Mouse (Mus musculus) embryonic facial prominence, embryonic 10.5 days (tissue): ENCODE measurements around the gene Dld. TPM values are rescaled to one million over a fixed set of nuclear protein-coding genes. Genes with fewer than 3 reads are reported as not detected.

Source experiments
- DNase-seq: peaks from one replicate; pipeline ENCODE4 v3.0.0-alpha.2; 2017; ENCODE audit warnings: low spot score
- H3K27ac ChIP-seq: fragments of 300-500 bp; sonication (generic); replicated peaks from 2 replicates; pipeline ENCODE4 v1.5.1; 2016; ENCODE audit warnings: mild to moderate bottlenecking
- H3K27me3 ChIP-seq: fragments of 300-500 bp; sonication (generic); replicated peaks from 2 replicates; pipeline ENCODE4 v1.6.1; 2016; ENCODE audit warnings: low read depth, mild to moderate bottlenecking; ENCODE audit not compliant: poor library complexity, severe bottlenecking
- H3K36me3 ChIP-seq: fragments of 300-500 bp; sonication (generic); replicated peaks from 2 replicates; pipeline ENCODE4 v1.6.1; 2016; ENCODE audit warnings: mild to moderate bottlenecking, moderate library complexity
- H3K4me1 ChIP-seq: fragments of 300-500 bp; sonication (generic); 2 replicates; pipeline ENCODE4 v1.6.1; 2016
- H3K4me3 ChIP-seq: fragments of 300-500 bp; sonication (generic); 2 replicates; pipeline ENCODE4 v1.5.1; 2016; ENCODE audit warnings: mild to moderate bottlenecking, moderate library complexity
- H3K9me3 ChIP-seq: fragments of 300-500 bp; sonication (generic); 2 replicates; pipeline ENCODE4 v1.6.1; 2016; ENCODE audit warnings: mild to moderate bottlenecking
- WGBS: fragments of 180-500 bp; shearing (Covaris S2); methylation state at CpG from one replicate; pipeline ENCODE4 v1.1.7; 2016; 5-methylcytosine and 5-hydroxymethylcytosine counted together
- polyA plus RNA-seq: library from polyadenylated mRNA; unstranded; fragments of >200 nt; fragmentation: Nextera tagmentation; extraction: Ambion mirVana; gene quantifications from 2 replicates; pipeline ENCODE4 v1.2.1, GENCODE M21; 2016

Dld gene
- polyA plus RNA-seq, 1 experiment from 2014 or later: 145 TPM

GRCm38 (mm10) chr12:31300276-31300675 lies 51.0 kb downstream of the Dld start:
- DNase-seq: no peak

DNA sequence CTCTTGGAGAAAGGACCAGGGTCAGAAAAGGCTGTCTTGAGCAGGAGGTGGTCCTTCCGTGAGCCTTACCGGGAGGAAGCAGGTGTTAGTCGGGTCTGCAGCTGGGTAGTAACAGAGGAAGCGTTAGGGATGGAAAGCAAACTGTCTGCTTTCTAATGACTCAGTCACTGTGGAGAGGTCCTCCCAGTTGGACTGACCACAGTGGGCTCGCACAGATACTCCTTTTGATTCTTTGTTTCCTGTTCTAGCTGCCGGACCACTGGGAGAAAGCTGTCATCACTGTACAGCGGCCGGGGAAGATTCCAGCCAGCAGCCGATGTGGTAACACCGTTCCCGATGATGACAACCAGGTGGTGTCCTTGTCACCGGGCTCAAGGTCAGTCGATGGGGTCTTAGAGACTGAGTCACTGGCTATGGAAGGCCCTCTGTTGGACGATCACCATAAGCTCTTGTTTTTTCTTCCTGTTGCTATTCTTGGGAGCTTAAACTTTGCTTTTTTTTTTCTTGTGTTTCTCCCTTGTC lies 51.5 kb downstream of the Dld start:
- no peak overlapping the region for H3K4me3 ChIP-seq
- H3K9me3 ChIP-seq: no peaks in the 10 kb centered on the region
- no peak overlapping the region for H3K27ac ChIP-seq
- H3K4me1 ChIP-seq: peaks cover 38% of the 10 kb centered on the region
- no peak for DNase-seq
- H3K36me3 ChIP-seq: peaks cover 79% of the 10 kb centered on the region
- 83% methylated on average over 14 of the region's 14 CpGs for WGBS
- no peaks in the 10 kb centered on the region for H3K27me3 ChIP-seq

More at GRCm38 (mm10) chr12:31300276-31300675, 51.0 kb downstream of the Dld start:
- Histone ChIP-seq H3K4me3 (no peak overlapping the region), H3K27me3 (no peaks in the 10 kb centered on the region), H3K9me3 (no peaks in the 10 kb centered on the region), H3K36me3 (peaks cover 84% of the 10 kb centered on the region), H3K27ac (no peak overlapping the region), H3K4me1 (peaks cover 33% of the 10 kb centered on the region)
- 98% methylated on average over 9 of the region's 9 CpGs for WGBS

DNA sequence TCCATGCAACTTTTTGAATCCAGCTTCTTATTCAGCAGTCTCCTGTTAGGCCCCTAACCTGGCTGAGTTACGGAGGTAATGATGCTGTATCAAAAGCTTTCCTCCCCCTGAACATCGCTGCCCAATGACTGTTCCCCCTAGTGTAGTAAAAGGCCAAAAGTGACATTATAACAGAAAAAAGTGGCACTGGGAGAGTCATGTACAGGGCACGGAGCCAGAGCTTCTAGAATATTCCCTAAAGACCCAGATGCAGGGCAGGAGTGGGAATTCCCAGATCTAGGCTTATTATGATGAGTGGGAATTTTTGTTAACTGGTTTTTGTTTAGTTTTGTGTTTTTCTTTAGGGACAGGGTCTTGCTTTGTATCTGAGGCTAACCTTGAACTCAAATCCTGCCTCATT lies 52.1 kb downstream of the Dld start:
- H3K36me3 ChIP-seq: peaks cover 78% of the 10 kb centered on the region
- H3K4me1 ChIP-seq: peaks cover 44% of the 10 kb centered on the region
- no peaks in the 10 kb centered on the region for H3K9me3 ChIP-seq
- H3K4me3 ChIP-seq: no peak overlapping the region
- WGBS: 93% methylated on average over 3 of the region's 3 CpGs
- no peak overlapping the region for H3K27ac ChIP-seq
- DNase-seq: no peak
- no peaks in the 10 kb centered on the region for H3K27me3 ChIP-seq

GRCm38 (mm10) chr12:31298530-31298929 lies 52.7 kb downstream of the Dld start:
- Histone ChIP-seq H3K27me3 (no peaks in the 10 kb centered on the region), H3K27ac (no peak overlapping the region), H3K4me1 (peaks cover 45% of the 10 kb centered on the region), H3K36me3 (peaks cover 72% of the 10 kb centered on the region), H3K9me3 (no peaks in the 10 kb centered on the region), H3K4me3 (no peak overlapping the region)
- WGBS: 90% methylated on average over 8 of the region's 8 CpGs
- no peak for DNase-seq

DNA sequence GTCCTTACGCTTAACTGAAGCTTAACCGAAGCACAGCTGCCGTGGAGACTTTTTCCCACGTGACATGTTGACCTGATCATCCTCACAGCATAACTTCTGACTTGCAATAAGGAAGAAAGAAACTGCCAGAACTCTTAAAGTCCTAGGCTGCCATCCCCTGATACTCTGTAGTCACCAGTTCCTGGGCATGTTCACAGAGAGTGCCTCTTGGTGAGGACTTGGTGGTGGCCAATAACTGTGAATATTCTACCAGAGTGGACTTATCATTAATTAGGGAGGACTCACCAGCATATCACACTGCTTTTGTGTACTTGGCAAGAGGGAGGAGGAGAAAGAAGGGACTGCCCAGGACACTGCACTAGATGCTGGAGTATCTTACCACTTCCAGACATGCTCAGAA lies 53.1 kb downstream of the Dld start:
- DNase-seq: no peak
- 88% methylated on average over 4 of the region's 4 CpGs for WGBS
- Histone ChIP-seq H3K36me3 (peaks cover 68% of the 10 kb centered on the region), H3K4me3 (no peak overlapping the region), H3K4me1 (peaks cover 45% of the 10 kb centered on the region), H3K9me3 (no peaks in the 10 kb centered on the region), H3K27ac (no peak overlapping the region), H3K27me3 (no peaks in the 10 kb centered on the region)

- Histone ChIP-seq H3K4me1 (peaks cover 30% of the 10 kb centered on the region), H3K27me3 (no peaks in the 10 kb centered on the region), H3K36me3 (peaks cover 60% of the 10 kb centered on the region), H3K4me3 (no peak overlapping the region), H3K27ac (no peak overlapping the region), H3K9me3 (no peaks in the 10 kb centered on the region)
- no peak for DNase-seq
- WGBS: 71% methylated on average over 4 of the region's 4 CpGs
Measured at GRCm38 (mm10) chr12:31296097-31296496, 55.2 kb downstream of the Dld start.

DNA sequence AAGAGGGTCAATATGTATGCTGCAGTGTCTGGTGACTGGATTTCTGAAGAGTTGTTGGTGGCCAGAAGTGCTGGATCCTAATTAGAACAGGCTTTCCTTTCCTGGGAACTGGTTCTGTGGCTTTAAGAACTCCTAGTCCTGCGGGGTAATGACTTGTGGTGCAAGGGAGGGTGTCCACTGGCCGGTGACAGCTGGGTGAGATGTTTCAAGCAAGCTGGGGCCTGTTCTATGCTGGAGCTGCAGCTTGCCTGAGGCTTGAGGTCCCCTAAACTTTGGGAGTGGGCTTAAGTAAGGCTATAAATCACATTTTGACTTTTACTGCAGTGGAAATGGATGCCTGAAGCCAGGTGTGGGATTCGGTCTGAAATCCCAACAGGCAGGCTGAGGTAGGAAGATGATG lies 55.7 kb downstream of the Dld start:
- no peaks in the 10 kb centered on the region for H3K27me3 ChIP-seq
- H3K4me3 ChIP-seq: no peak overlapping the region
- peaks cover 30% of the 10 kb centered on the region for H3K4me1 ChIP-seq
- no peak overlapping the region; the same call in 1 of the 2 replicates for H3K27ac ChIP-seq
- H3K36me3 ChIP-seq: peaks cover 60% of the 10 kb centered on the region
- peak; percentile 31 for DNase-seq
- H3K9me3 ChIP-seq: no peaks in the 10 kb centered on the region
- 61% methylated on average over 3 of the region's 3 CpGs for WGBS

DNA sequence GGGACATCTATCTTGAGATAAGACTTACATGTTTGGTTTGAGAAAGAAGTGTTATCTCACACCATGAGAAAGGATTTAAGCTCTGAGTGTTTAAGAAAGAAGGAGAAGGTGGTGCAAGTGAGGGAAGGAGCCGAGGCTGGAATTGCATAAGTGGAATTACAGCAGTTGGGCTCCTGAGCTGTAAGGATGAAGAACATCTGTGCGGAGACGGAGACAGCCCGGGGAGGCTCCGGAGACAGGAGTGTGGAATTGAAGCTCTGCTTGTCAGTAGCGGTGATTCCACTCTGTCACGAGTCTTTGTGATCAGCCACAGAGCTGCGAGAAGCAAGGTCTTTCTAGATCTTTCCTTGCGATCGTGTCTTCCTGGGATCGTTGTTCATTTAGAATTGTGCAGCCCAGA lies 56.3 kb downstream of the Dld start:
- Histone ChIP-seq H3K27ac (no peak overlapping the region; the same call in 1 of the 2 replicates), H3K27me3 (no peaks in the 10 kb centered on the region), H3K36me3 (peaks cover 60% of the 10 kb centered on the region), H3K9me3 (no peaks in the 10 kb centered on the region), H3K4me1 (peaks cover 30% of the 10 kb centered on the region), H3K4me3 (no peak overlapping the region)
- WGBS: 81% methylated on average over 11 of the region's 11 CpGs
- no peak for DNase-seq

- Histone ChIP-seq H3K4me1 (peaks cover 30% of the 10 kb centered on the region), H3K4me3 (no peak overlapping the region), H3K9me3 (no peaks in the 10 kb centered on the region), H3K27me3 (no peaks in the 10 kb centered on the region), H3K27ac (no peak overlapping the region), H3K36me3 (peaks cover 59% of the 10 kb centered on the region)
- no peak for DNase-seq
- 69% methylated on average over 10 of the region's 10 CpGs for WGBS
Measured at GRCm38 (mm10) chr12:31294526-31294925, 56.7 kb downstream of the Dld start.

- Histone ChIP-seq H3K4me1 (peaks cover 30% of the 10 kb centered on the region), H3K27me3 (no peaks in the 10 kb centered on the region), H3K27ac (no peak overlapping the region), H3K36me3 (peaks cover 59% of the 10 kb centered on the region), H3K9me3 (0 out of 2 replicates have a peak, but pooled peaks cover 3% of the 10 kb centered on the region), H3K4me3 (no peak overlapping the region)
- no peak for DNase-seq
- WGBS: 71% methylated on average over 15 of the region's 15 CpGs
Measured at GRCm38 (mm10) chr12:31293361-31294142, 57.7 kb downstream of the Dld start.

DNA sequence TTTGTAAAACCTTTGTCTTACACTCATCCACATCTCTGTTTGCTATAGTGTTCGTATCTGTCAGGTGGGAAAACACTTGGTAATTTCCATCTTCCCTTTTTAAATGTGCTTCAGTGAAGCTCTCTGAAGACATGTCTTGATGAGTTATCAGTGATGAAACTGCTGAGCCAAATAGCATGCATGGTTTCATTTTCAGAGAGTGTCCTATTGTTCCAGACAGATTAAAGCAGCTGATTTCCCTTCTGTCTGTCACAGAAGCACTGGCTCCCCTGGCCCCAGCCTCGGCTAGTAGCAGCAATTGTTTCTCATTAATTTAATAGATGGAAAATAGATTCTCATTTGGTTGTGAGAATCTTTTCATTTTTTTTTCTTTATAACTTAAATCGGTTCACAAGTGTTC lies 60.3 kb downstream of the Dld start:
- H3K4me3 ChIP-seq: no peak overlapping the region
- H3K27me3 ChIP-seq: no peaks in the 10 kb centered on the region
- H3K27ac ChIP-seq: no peak overlapping the region
- H3K36me3 ChIP-seq: peaks cover 69% of the 10 kb centered on the region
- 0 out of 2 replicates have a peak, but pooled peaks cover 3% of the 10 kb centered on the region for H3K9me3 ChIP-seq
- no peak for DNase-seq
- peaks cover 16% of the 10 kb centered on the region for H3K4me1 ChIP-seq
- WGBS: 84% methylated on average over 3 of the region's 3 CpGs

- Histone ChIP-seq H3K27me3 (no peaks in the 10 kb centered on the region), H3K4me1 (no peaks in the 10 kb centered on the region; the same call in 1 of the 2 replicates), H3K36me3 (peaks cover 79% of the 10 kb centered on the region), H3K9me3 (0 out of 2 replicates have a peak, but pooled peaks cover 3% of the 10 kb centered on the region), H3K4me3 (no peak overlapping the region), H3K27ac (no peak overlapping the region)
- 88% methylated on average over 10 of the region's 10 CpGs for WGBS
- DNase-seq: peak; percentile 35
Measured at GRCm38 (mm10) chr12:31289046-31289445, 62.2 kb downstream of the Dld start.

GRCm38 (mm10) chr12:31283617-31284136 lies 67.6 kb downstream of the Dld start:
- H3K36me3 ChIP-seq: peaks cover 83% of the 10 kb centered on the region
- 70% methylated on average over 4 of the region's 4 CpGs for WGBS
- no peaks in the 10 kb centered on the region for H3K9me3 ChIP-seq
- no peak overlapping the region for H3K4me3 ChIP-seq
- no peak for DNase-seq
- H3K4me1 ChIP-seq: peaks cover 6% of the 10 kb centered on the region; the same call in 1 of the 2 replicates
- H3K27me3 ChIP-seq: no peaks in the 10 kb centered on the region
- no peak overlapping the region for H3K27ac ChIP-seq
